Mouse (Mus musculus): ENCODE measurements around the gene Tnfrsf25. TPM values are rescaled to one million over a fixed set of nuclear protein-coding genes. Genes with fewer than 3 reads are reported as not detected.

Gene Tnfrsf25
- polyA plus RNA-seq, 1 experiment from 2014 or later: 0.43 TPM

- Histone ChIP-seq H3K4me1 (ENCODE audit: control insufficient read depth in 2 of 2, insufficient read depth in 2 of 2, low read length in 2 of 2) (peaks cover 4 to 8% of the 10 kb centered on the region in 2 experiments; a peak in 3 of 4 replicates), H3K36me3 (ENCODE audit: control insufficient read depth, insufficient read depth, low read length) (peaks cover 60% of the 10 kb centered on the region), H3K4me3 (ENCODE audit: control insufficient read depth in 1 of 2, insufficient read depth in 1 of 2, low read depth in 1 of 2, low read length in 2 of 2) (no peak overlapping the region), H3K9me3 (ENCODE audit: control insufficient read depth, low read length) (no peaks in the 10 kb centered on the region), H3K27ac (replicated peaks in 1 of 2; ENCODE audit: control insufficient read depth in 1 of 2, insufficient read depth in 1 of 2, low read depth in 2 of 2, low read length in 2 of 2) (no peak overlapping the region), H3K27me3 (ENCODE audit: control insufficient read depth, insufficient read depth, low read length) (peaks cover 46% of the 10 kb centered on the region), H3K9ac (ENCODE audit: low read length) (no peak overlapping the region), H3K4me2 (ENCODE audit: low read length) (no peak overlapping the region)
- 68% methylated on average over 16 of the region's 16 CpGs for WGBS
- ATAC-seq (ENCODE audit: insufficient number of reproducible peaks, insufficient read depth, low FRiP score, low read depth): no peak
Observed at GRCm38 (mm10) chr4:152114080-152114479, 1.7 kb upstream of the Tnfrsf25 start.

DNA sequence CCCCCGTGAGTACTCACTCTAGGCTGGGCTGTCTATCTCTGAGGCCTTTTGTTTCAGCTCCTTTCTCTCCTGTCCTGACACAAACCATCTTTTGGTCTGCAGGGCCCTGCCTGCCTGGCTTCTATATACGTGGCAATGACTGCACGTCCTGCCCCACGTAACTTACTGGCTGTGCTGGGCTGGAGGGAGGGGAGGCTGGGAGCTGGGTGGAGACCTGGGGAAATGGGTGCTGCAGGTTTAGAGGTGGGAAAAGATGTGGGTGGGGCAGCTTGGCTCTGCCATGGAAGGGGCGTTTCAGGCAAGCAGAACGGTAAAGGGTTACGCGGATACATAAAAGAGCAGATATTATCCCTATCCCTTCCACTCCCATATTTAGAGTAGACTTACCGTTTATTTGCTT, 1.8 kb downstream of the Tnfrsf25 start:
- no peak for ATAC-seq (ENCODE audit: insufficient number of reproducible peaks, insufficient read depth, low FRiP score, low read depth)
- peaks cover 19 to 25% of the 10 kb centered on the region in 2 experiments; a peak in 3 of 4 replicates for H3K4me1 ChIP-seq (ENCODE audit: control insufficient read depth in 2 of 2, insufficient read depth in 2 of 2, low read length in 2 of 2)
- peaks cover 81% of the 10 kb centered on the region for H3K27me3 ChIP-seq (ENCODE audit: control insufficient read depth, insufficient read depth, low read length)
- H3K9ac ChIP-seq (ENCODE audit: low read length): no peak overlapping the region
- H3K27ac ChIP-seq (replicated peaks in 1 of 2; ENCODE audit: control insufficient read depth in 1 of 2, insufficient read depth in 1 of 2, low read depth in 2 of 2, low read length in 2 of 2): no peak overlapping the region
- H3K4me2 ChIP-seq (ENCODE audit: low read length): no peak overlapping the region
- 64% methylated on average over 9 of the region's 9 CpGs for WGBS
- H3K36me3 ChIP-seq (ENCODE audit: control insufficient read depth, insufficient read depth, low read length): peaks cover 26% of the 10 kb centered on the region
- no peaks in the 10 kb centered on the region for H3K9me3 ChIP-seq (ENCODE audit: control insufficient read depth, low read length)
- no peak overlapping the region for H3K4me3 ChIP-seq (ENCODE audit: control insufficient read depth in 1 of 2, insufficient read depth in 1 of 2, low read depth in 1 of 2, low read length in 2 of 2)

GRCm38 (mm10) chr4:152119396-152120292, 3.9 kb downstream of the Tnfrsf25 start:
- WGBS: 7% methylated on average over 39 of the region's 39 CpGs
- Histone ChIP-seq H3K27ac (replicated peaks in 1 of 2; ENCODE audit: control insufficient read depth in 1 of 2, insufficient read depth in 1 of 2, low read depth in 2 of 2, low read length in 2 of 2) (no peak overlapping the region), H3K4me2 (ENCODE audit: low read length) (peak overlapping the region; percentile 61), H3K9ac (ENCODE audit: low read length) (no peak overlapping the region), H3K9me3 (ENCODE audit: control insufficient read depth, low read length) (no peaks in the 10 kb centered on the region), H3K4me3 (ENCODE audit: control insufficient read depth in 1 of 2, insufficient read depth in 1 of 2, low read depth in 1 of 2, low read length in 2 of 2) (peak overlapping the region in 1 of 2 experiments; percentile 23; a peak in 1 of 4 replicates), H3K4me1 (ENCODE audit: control insufficient read depth in 2 of 2, insufficient read depth in 2 of 2, low read length in 2 of 2) (peaks cover 19 to 27% of the 10 kb centered on the region in 2 experiments; a peak in 3 of 4 replicates), H3K36me3 (ENCODE audit: control insufficient read depth, insufficient read depth, low read length) (peaks cover 6% of the 10 kb centered on the region), H3K27me3 (ENCODE audit: control insufficient read depth, insufficient read depth, low read length) (peaks cover 91% of the 10 kb centered on the region)
- ATAC-seq (ENCODE audit: insufficient number of reproducible peaks, insufficient read depth, low FRiP score, low read depth): no peak

DNA sequence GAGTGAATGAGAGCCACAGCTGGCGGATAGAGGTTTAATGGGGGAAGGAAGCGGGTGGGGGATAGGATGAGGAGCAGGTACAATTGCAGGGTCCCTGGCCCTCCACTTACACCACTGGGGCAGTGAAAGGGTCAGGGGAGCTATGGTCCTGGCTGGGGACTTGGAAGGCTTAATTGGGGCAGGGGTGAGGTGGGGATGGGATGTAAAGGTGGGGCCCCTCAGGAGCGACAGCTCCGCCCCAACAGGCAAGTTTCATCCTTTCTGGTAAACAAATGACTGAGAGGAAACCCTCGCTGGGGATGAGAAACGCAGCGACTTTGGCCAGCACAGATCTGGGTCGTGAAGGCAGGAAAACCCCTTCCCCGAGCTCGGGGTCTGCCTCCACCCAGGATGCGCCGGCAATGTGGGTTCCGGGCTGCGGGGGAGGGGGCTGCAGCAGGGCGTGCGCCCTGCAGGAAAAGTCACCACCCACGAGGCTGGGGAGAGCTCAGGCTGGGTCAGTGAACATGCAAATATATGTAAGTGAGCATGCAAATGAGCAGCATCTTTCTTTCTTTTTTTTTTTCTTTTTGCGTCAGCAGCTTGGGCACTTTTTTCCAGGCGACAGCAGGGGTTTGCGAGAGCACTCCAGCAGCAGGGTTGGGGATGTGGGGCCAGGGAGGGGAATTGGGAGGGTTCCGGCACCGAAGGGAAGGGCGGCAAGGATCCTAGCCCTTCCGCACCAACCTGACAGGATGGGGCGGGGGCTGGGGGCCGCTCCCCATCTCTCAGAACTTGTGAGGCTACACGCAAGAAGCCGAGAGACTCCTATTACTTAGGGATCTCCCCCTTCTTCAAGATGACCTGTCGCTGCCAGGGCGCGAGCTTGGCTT, 4.8 kb downstream of the Tnfrsf25 start:
- peak overlapping the region; percentile 42 for H3K9ac ChIP-seq (ENCODE audit: low read length)
- 3% methylated on average over 30 of the region's 31 CpGs for WGBS
- no peaks in the 10 kb centered on the region for H3K36me3 ChIP-seq (ENCODE audit: control insufficient read depth, insufficient read depth, low read length)

DNA sequence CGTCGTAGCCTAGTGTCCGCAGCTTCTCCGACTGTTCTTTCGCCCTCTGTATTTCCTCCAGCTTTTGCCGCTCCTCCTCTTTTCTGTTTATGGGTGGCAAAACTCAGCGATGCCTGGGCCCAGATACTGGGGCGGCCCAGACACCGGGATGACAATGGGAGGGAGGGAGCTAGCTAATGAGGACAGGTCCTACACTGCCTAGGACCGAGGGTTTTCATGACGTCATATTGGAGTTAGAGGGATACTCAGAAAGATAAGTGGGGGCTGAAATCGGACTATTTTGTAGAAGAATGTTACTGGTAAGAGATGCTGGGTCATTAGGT, 5.4 kb downstream of the Tnfrsf25 start:
- Histone ChIP-seq H3K4me2 (ENCODE audit: low read length) (peak overlapping the region; percentile 61), H3K27ac (replicated peaks in 1 of 2; ENCODE audit: control insufficient read depth in 1 of 2, insufficient read depth in 1 of 2, low read depth in 2 of 2, low read length in 2 of 2) (no peak overlapping the region), H3K9me3 (ENCODE audit: control insufficient read depth, low read length) (no peaks in the 10 kb centered on the region), H3K27me3 (ENCODE audit: control insufficient read depth, insufficient read depth, low read length) (peaks cover 96% of the 10 kb centered on the region), H3K4me1 (ENCODE audit: control insufficient read depth in 2 of 2, insufficient read depth in 2 of 2, low read length in 2 of 2) (peaks cover 26 to 34% of the 10 kb centered on the region in 2 experiments; a peak in 3 of 4 replicates), H3K4me3 (ENCODE audit: control insufficient read depth in 1 of 2, insufficient read depth in 1 of 2, low read depth in 1 of 2, low read length in 2 of 2) (peak overlapping the region; percentile 24 to 32; a peak in 3 of 4 replicates), H3K9ac (ENCODE audit: low read length) (peak overlapping the region; percentile 42; the same call in 1 of the 2 replicates), H3K36me3 (ENCODE audit: control insufficient read depth, insufficient read depth, low read length) (no peaks in the 10 kb centered on the region)
- WGBS: 0% methylated on average over 12 of the region's 12 CpGs
- ATAC-seq (ENCODE audit: insufficient number of reproducible peaks, insufficient read depth, low FRiP score, low read depth): no peak

More for the DNA sequence above, 4.8 kb downstream of the Tnfrsf25 start:
- H3K9me3 ChIP-seq (ENCODE audit: control insufficient read depth, low read length): no peaks in the 10 kb centered on the region
- H3K4me1 ChIP-seq (ENCODE audit: control insufficient read depth in 2 of 2, insufficient read depth in 2 of 2, low read length in 2 of 2): peaks cover 25 to 32% of the 10 kb centered on the region in 2 experiments; a peak in 3 of 4 replicates
- H3K4me2 ChIP-seq (ENCODE audit: low read length): peak overlapping the region; percentile 61
- no peak for ATAC-seq (ENCODE audit: insufficient number of reproducible peaks, insufficient read depth, low FRiP score, low read depth)
- peaks cover 91% of the 10 kb centered on the region for H3K27me3 ChIP-seq (ENCODE audit: control insufficient read depth, insufficient read depth, low read length)
- H3K27ac ChIP-seq (replicated peaks in 1 of 2; ENCODE audit: control insufficient read depth in 1 of 2, insufficient read depth in 1 of 2, low read depth in 2 of 2, low read length in 2 of 2): no peak overlapping the region
- peak overlapping the region; percentile 24 to 32 for H3K4me3 ChIP-seq (ENCODE audit: control insufficient read depth in 1 of 2, insufficient read depth in 1 of 2, low read depth in 1 of 2, low read length in 2 of 2)

GRCm38 (mm10) chr4:152124361-152124961, 8.7 kb downstream of the Tnfrsf25 start:
- no peak for ATAC-seq (ENCODE audit: insufficient number of reproducible peaks, insufficient read depth, low FRiP score, low read depth)
- WGBS: 17% methylated on average over 13 of the region's 13 CpGs
- Histone ChIP-seq H3K36me3 (ENCODE audit: control insufficient read depth, insufficient read depth, low read length) (no peaks in the 10 kb centered on the region), H3K4me1 (ENCODE audit: control insufficient read depth in 2 of 2, insufficient read depth in 2 of 2, low read length in 2 of 2) (peaks cover 28 to 38% of the 10 kb centered on the region in 2 experiments; a peak in 3 of 4 replicates), H3K4me2 (ENCODE audit: low read length) (peak overlapping the region; percentile 63), H3K27me3 (ENCODE audit: control insufficient read depth, insufficient read depth, low read length) (peaks cover 98% of the 10 kb centered on the region), H3K27ac (replicated peaks in 1 of 2; ENCODE audit: control insufficient read depth in 1 of 2, insufficient read depth in 1 of 2, low read depth in 2 of 2, low read length in 2 of 2) (no peak overlapping the region), H3K9me3 (ENCODE audit: control insufficient read depth, low read length) (no peaks in the 10 kb centered on the region), H3K4me3 (ENCODE audit: control insufficient read depth in 1 of 2, insufficient read depth in 1 of 2, low read depth in 1 of 2, low read length in 2 of 2) (peak overlapping the region; percentile 25 to 26; a peak in 2 of 4 replicates), H3K9ac (ENCODE audit: low read length) (no peak overlapping the region)
